Mouse (Mus musculus) heart, embryonic 15.5 days (tissue): ENCODE measurements around the gene Os9. TPM values are rescaled to one million over a fixed set of nuclear protein-coding genes. Genes with fewer than 3 reads are reported as not detected.

ENCODE experiments used
- ATAC-seq: fragments of 200-750 bp; cut with Nextera tagmentation; replicated peaks from 2 replicates; pipeline ENCODE4 v1.8.0; 2017; ENCODE audit warnings: low read depth, moderate TSS enrichment; ENCODE audit not compliant: insufficient number of reproducible peaks, insufficient read depth, low FRiP score
- H3K27ac ChIP-seq: fragments of 300-500 bp; sonication (generic); 2 replicates; pipeline ENCODE4 v1.5.1; 2015; ENCODE audit warnings: mild to moderate bottlenecking, inconsistent platforms
- H3K27me3 ChIP-seq: fragments of 300-500 bp; sonication (generic); 2 replicates; pipeline ENCODE4 v1.6.1; 2015; ENCODE audit warnings: inconsistent platforms
- H3K36me3 ChIP-seq: fragments of 300-500 bp; sonication (generic); 2 replicates; pipeline ENCODE4 v1.6.1; 2015; ENCODE audit warnings: mild to moderate bottlenecking, inconsistent platforms
- H3K4me1 ChIP-seq: fragments of 300-500 bp; sonication (generic); replicated peaks from 2 replicates; pipeline ENCODE4 v1.6.1; 2015; ENCODE audit warnings: inconsistent platforms
- H3K4me2 ChIP-seq: fragments of 300-500 bp; sonication (generic); 2 replicates; pipeline ENCODE4 v1.6.1; 2015; ENCODE audit warnings: inconsistent platforms, mild to moderate bottlenecking, moderate library complexity
- H3K4me3 ChIP-seq: fragments of 300-500 bp; sonication (generic); 2 replicates; pipeline ENCODE4 v1.5.1; 2015; ENCODE audit warnings: mild to moderate bottlenecking, inconsistent platforms
- H3K9ac ChIP-seq: fragments of 300-500 bp; sonication (generic); 2 replicates; pipeline ENCODE4 v1.6.1; 2015; ENCODE audit warnings: mild to moderate bottlenecking, inconsistent platforms
- H3K9me3 ChIP-seq: fragments of 300-500 bp; sonication (generic); replicated peaks from 2 replicates; pipeline ENCODE4 v1.6.1; 2016; ENCODE audit warnings: inconsistent platforms
- WGBS: fragments of 180-500 bp; shearing (Covaris S2); methylation state at CpG from one replicate; pipeline ENCODE4 v1.1.7; 2015; ENCODE audit warnings: mixed read lengths; 5-methylcytosine and 5-hydroxymethylcytosine counted together
- polyA plus RNA-seq: library from polyadenylated mRNA; unstranded; fragments of >200 nt; fragmentation: Nextera tagmentation; extraction: Ambion mirVana; gene quantifications from 2 replicates; pipeline ENCODE4 v1.2.1, GENCODE M21; 2015

Os9 gene
- polyA plus RNA-seq, 1 experiment from 2014 or later, result 48.5 TPM

DNA sequence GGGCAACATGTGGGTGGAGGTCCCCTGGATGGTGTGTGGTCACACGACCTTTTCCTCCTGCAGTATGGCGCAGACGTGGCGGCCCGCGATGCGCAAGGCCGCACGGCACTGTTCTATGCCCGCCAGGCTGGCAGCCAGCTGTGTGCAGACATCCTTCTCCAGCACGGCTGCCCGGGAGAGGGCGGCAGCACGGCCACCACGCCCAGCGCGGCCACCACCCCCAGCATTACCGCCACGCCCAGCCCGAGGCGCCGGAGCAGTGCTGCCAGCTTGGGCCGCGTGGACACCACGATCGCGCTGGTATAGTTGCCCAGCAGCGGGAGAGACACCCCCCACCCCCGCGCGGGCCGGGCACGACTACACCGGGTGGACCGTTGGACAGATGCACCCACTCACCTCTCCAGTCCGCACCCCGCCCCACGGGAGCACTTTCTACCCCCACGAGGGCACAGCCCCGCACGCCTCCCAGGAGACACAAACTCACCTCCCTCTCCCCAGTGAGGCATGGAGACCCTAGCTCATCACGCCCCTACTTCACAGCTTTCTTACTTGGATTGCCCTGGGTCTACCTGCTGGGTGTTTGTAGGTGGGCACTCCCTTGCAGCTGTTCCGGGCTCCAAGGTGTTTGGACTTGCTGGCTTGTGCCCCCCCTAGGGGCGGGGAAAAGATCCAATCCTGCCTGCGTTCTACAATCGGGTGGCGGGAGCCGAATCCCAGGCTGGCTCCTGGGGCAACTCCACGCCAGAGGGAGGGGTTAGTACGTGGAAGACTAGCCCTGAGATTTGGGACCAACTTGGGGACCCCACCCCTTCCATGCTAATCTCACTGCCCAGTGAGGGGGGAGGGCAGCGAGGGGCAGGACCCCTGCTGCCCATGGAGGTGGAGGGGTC lies 29.2 kb downstream of the Os9 start:
- Histone ChIP-seq H3K27ac (no peak overlapping the region), H3K4me1 (peaks cover 28% of the 10 kb centered on the region), H3K4me3 (peak overlapping the region; percentile 29), H3K27me3 (peaks cover 71% of the 10 kb centered on the region), H3K9ac (no peak overlapping the region), H3K9me3 (no peaks in the 10 kb centered on the region), H3K36me3 (peaks cover 5% of the 10 kb centered on the region; the same call in 1 of the 2 replicates), H3K4me2 (peak overlapping the region; percentile 46)
- no peak for ATAC-seq
- WGBS, result 9% methylated on average over 51 of the region's 51 CpGs

DNA sequence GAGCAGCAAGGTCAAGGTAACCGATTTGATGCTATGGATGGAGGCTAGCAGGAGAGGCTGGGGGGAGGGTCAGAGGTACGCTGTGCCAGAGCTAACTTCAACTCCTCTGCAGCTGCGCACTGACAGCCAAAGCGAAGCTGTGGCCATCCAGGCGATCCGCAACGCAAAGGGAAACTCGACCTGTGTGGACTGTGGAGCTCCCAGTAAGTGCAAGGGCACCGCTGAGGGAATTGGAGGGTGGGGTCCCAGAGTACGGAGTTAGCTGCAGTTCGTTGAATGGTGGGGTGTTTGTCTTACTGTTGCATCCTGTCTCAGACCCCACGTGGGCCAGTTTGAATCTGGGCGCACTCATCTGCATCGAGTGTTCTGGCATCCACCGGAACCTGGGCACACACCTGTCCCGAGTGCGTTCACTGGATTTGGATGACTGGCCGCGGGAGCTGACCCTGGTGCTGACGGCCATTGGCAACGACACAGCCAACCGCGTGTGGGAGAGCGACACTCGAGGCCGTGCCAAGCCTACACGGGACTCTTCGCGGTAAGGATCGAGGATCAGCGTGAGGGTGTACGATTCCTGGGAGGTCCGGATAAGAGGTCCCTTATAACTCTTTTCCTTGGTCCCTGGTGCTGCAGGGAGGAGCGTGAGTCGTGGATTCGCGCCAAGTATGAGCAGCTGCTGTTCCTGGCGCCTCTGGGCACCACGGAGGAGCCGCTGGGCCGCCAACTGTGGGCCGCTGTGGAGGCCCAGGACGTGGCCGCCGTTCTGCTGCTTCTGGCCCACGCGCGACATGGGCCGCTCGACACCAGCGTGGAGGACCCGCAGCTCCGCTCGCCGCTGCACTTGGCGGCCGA lies 30.1 kb downstream of the Os9 start:
- H3K9ac ChIP-seq, result no peak overlapping the region
- H3K27me3 ChIP-seq, result peaks cover 76% of the 10 kb centered on the region

DNA sequence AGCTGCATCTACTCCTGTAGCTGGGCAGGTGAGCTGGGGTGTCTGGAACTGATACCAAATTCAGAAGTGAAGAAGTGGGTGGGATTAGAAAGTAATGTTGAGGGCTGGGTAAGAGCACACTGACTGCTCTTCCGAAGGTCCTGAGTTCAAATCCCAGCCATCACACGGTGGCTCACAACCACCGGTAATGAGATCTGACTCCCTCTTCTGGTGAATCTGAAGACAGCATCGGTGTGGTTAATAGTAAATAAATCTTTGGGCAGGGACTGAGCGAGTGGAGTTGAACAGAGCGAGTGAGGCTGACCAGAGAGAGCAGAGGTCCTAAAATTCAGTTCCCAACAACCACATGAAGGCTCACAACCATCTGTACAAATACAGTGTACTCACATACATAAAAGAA lies 35.3 kb downstream of the Os9 start:
- H3K4me2 ChIP-seq, result no peak overlapping the region
- H3K36me3 ChIP-seq, result no peaks in the 10 kb centered on the region
- no peak for ATAC-seq
- H3K9ac ChIP-seq, result no peak overlapping the region
- H3K27me3 ChIP-seq, result peaks cover 92% of the 10 kb centered on the region
- H3K9me3 ChIP-seq, result no peaks in the 10 kb centered on the region
- H3K4me3 ChIP-seq, result no peak overlapping the region
- peaks cover 13% of the 10 kb centered on the region for H3K4me1 ChIP-seq
- H3K27ac ChIP-seq, result no peak overlapping the region
- 63% methylated on average over 6 of the region's 6 CpGs for WGBS

More for the DNA sequence above, 30.1 kb downstream of the Os9 start:
- peaks cover 28% of the 10 kb centered on the region for H3K4me1 ChIP-seq
- H3K27ac ChIP-seq, result no peak overlapping the region
- peak overlapping the region; percentile 46 for H3K4me2 ChIP-seq
- H3K4me3 ChIP-seq, result peak overlapping the region; percentile 29
- no peaks in the 10 kb centered on the region for H3K9me3 ChIP-seq
- whole genome bisulfite sequencing, result 10% methylated on average over 57 of the region's 57 CpGs
- peaks cover 1% of the 10 kb centered on the region; the same call in 1 of the 2 replicates for H3K36me3 ChIP-seq
- ATAC-seq, result no peak

DNA sequence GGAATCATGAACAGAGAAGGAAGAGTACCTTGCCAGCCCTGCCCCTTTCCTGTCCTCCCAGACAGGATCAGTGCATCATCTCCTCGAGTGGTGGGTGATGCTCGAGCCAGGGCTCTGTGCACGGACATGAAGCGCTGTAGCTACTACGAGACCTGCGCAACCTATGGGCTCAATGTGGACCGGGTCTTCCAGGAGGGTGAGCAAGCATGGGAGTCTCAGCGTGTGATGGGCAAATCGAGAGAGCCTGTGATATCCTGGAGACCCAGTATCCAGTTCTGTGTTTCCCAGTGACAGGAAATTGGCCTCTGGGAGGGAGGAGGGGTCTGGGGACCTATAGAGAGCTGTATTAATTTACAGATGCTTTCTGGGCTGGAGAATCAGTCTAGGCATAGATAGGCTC lies 35.9 kb downstream of the Os9 start:
- no peaks in the 10 kb centered on the region for H3K9me3 ChIP-seq
- no peak for ATAC-seq
- peaks cover 92% of the 10 kb centered on the region for H3K27me3 ChIP-seq
- no peak overlapping the region for H3K4me3 ChIP-seq
- no peak overlapping the region for H3K9ac ChIP-seq
- H3K4me2 ChIP-seq, result no peak overlapping the region
- no peak overlapping the region for H3K27ac ChIP-seq
- H3K4me1 ChIP-seq, result peaks cover 16% of the 10 kb centered on the region
- no peaks in the 10 kb centered on the region for H3K36me3 ChIP-seq
- WGBS, result 79% methylated on average over 9 of the region's 9 CpGs

DNA sequence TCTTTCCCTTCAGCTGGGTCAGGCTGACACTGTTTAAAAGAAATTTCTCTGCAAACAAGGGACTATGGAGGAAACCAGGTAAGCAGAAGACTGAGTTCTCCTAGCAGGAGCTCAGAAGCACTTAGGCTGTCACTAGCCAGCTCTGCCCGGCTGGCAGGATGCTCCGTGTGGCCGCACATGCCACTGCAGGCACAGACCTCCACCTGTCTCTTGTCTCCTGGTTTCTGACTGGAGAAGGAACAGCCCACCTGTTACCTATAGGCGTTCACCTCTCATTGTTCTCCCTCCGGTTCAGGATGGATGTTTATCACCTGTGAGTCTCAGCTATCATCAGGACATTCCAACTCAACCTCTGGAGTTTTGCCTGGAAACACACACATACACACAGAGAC lies 37.0 kb downstream of the Os9 start:
- H3K4me2 ChIP-seq, result no peak overlapping the region
- 35% methylated on average over 5 of the region's 5 CpGs for WGBS
- H3K9me3 ChIP-seq, result no peaks in the 10 kb centered on the region
- peaks cover 28% of the 10 kb centered on the region for H3K4me1 ChIP-seq
- no peak for ATAC-seq
- H3K27me3 ChIP-seq, result peaks cover 92% of the 10 kb centered on the region
- no peak overlapping the region for H3K9ac ChIP-seq
- H3K36me3 ChIP-seq, result no peaks in the 10 kb centered on the region
- H3K4me3 ChIP-seq, result no peak overlapping the region
- no peak overlapping the region for H3K27ac ChIP-seq

DNA sequence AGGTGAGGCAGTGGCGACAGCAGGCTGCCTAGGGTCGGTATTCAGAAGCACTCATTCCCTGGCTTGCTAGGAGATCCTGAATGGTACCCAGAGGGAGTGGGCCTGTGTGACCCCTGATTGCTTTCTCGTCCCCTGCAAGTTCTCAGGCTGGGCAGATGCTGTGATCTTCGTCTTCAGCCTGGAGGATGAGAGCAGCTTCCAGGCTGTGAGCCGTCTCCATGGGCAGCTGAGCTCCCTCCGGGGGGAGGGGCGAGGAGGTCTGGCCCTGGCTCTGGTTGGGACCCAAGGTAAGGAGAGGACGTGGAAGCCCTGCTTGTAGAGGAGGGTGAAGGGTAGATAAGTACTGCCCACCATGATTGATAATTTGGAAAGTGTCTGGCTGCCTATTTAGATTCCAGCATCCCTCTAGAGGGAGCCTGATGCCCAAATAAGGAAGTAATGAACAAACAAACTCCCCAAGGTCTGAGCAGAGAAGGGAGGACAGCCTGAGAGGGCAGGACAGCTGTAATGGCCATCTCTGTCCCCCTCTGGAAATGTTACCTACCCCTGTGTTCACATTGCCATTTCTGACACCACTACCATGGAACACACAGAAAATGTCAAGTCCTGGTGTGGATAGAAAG lies 37.5 kb downstream of the Os9 start:
- no peak overlapping the region for H3K4me2 ChIP-seq
- WGBS, result 29% methylated on average over 8 of the region's 8 CpGs
- H3K27me3 ChIP-seq, result peaks cover 92% of the 10 kb centered on the region
- no peak overlapping the region for H3K27ac ChIP-seq
- H3K9ac ChIP-seq, result no peak overlapping the region
- no peak for ATAC-seq
- H3K4me3 ChIP-seq, result no peak overlapping the region
- H3K36me3 ChIP-seq, result no peaks in the 10 kb centered on the region
- H3K9me3 ChIP-seq, result no peaks in the 10 kb centered on the region
- peaks cover 33% of the 10 kb centered on the region for H3K4me1 ChIP-seq

DNA sequence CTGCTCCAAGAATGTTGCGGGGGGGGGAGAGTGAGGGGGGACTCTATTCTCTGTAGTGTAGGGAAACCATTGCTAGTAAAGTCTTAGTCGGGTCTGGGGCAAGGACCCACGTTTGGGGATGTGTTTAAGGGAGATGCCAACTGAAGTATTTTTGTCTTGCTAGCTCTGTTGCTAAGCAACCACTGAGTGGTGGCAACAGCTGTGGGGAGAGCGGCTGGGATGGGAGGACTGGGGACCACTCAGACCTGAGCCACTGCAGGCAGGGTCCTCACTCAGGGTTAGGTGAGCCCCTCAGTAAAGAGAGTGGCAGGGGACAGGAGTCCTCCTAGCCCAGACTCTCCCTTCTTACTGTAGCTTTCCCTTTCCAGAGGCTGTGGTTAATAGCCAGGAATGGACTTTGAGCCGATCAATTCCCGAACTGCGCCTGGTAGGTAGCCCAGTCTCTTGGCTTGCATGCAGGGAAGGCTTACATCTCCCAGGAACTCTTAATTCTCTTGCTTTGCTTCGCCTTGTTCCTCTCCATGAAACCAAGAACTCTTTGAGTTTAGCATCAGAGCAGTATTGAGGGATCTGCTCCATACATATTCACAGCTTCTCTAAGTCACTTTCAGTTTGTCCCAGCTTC lies 38.8 kb downstream of the Os9 start:
- WGBS, result 28% methylated on average over 8 of the region's 8 CpGs
- Histone ChIP-seq H3K36me3 (no peaks in the 10 kb centered on the region), H3K27me3 (peaks cover 94% of the 10 kb centered on the region), H3K4me1 (peaks cover 38% of the 10 kb centered on the region), H3K9ac (no peak overlapping the region), H3K9me3 (no peaks in the 10 kb centered on the region), H3K27ac (no peak overlapping the region), H3K4me2 (peak overlapping the region; percentile 59), H3K4me3 (peak overlapping the region; percentile 48; the same call in 1 of the 2 replicates)
- no peak for ATAC-seq

DNA sequence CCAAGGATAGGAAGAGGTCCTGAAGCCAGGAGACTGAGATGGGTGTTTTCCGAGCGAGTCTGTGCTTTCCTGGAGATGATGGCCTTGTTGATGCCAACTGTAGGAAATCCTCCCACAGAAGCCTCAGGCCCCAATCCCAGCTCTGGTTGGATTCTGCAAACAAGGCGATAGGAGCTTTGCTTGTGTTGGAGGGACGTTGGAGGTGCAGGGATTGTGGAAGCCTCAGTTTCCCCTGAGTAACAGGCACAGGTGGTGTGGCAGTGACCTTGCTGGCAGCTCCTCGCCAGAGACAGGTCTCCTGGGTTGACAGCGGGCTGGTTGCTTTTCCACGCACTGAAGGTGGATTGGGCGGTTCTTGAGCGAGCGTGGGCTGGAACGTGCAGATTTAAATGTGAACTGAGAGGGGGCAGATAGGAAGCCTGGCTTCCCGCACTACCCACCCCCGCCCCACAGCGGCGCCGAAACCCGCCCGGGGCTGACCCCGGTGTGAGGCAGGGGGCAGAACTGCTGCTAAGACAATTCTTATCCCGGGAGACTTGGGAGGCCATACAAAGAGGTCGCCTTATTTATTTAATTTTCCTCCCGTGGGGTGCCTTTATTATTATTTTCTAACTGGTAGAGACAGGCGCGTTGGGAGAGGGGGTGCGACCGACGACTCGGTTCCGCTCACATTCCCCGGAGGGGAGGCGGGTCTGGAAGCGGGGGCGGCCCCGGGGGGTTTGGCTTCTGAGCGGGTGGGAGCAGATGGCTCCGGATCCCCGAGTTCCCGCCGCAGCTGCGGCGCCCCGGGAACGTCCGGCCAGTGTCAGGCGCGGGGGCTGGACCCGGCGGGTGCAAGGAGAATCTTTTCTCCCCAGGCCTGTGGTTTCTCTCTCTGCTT lies 39.8 kb downstream of the Os9 start:
- Histone ChIP-seq H3K36me3 (no peaks in the 10 kb centered on the region), H3K27me3 (peaks cover 93% of the 10 kb centered on the region), H3K27ac (no peak overlapping the region), H3K4me3 (peak overlapping the region; percentile 48), H3K9me3 (no peaks in the 10 kb centered on the region), H3K4me2 (peak overlapping the region; percentile 59), H3K9ac (0 out of 2 replicates have a peak overlapping the region, but pooled peaks have one; percentile 25), H3K4me1 (peaks cover 38% of the 10 kb centered on the region)
- no peak for ATAC-seq
- 6% methylated on average over 48 of the region's 48 CpGs for WGBS

DNA sequence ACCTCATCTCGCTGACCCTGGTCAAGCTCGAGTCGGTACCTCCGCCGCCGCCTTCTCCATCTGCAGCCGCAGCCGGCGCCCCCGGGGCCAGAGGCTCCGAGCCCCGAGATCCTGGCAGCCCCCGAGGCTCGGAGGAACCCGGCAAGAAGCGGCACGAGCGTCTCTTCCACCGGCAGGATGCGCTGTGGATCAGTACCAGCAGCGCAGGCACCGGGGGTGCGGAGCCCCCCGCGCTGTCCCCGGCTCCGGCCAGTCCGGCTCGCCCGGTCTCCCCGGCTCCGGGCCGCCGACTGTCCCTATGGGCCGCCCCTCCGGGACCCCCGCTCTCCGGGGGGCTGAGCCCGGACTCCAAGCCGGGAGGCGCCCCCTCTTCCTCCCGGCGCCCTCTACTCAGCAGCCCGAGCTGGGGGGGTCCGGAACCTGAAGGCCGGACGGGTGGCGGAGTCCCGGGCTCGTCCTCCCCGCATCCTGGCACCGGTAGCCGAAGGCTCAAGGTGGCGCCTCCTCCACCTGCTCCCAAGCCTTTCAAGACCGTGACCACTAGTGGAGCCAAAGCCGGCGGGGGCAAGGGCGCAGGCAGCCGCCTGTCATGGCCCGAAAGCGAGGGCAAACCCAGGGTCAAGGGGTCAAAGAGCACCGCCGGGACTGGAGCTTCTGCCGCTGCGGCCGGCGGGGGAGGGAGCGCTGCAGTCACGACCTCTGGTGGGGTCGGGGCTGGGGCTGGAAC lies 41.1 kb downstream of the Os9 start:
- Histone ChIP-seq H3K4me1 (peaks cover 38% of the 10 kb centered on the region), H3K36me3 (no peaks in the 10 kb centered on the region), H3K4me3 (peak overlapping the region; percentile 48), H3K27ac (no peak overlapping the region), H3K9ac (peak overlapping the region; percentile 31), H3K4me2 (peak overlapping the region; percentile 74), H3K27me3 (peaks cover 95% of the 10 kb centered on the region), H3K9me3 (no peaks in the 10 kb centered on the region)
- no peak for ATAC-seq
- 8% methylated on average over 70 of the region's 70 CpGs for WGBS
